In the genomic region with DNA sequence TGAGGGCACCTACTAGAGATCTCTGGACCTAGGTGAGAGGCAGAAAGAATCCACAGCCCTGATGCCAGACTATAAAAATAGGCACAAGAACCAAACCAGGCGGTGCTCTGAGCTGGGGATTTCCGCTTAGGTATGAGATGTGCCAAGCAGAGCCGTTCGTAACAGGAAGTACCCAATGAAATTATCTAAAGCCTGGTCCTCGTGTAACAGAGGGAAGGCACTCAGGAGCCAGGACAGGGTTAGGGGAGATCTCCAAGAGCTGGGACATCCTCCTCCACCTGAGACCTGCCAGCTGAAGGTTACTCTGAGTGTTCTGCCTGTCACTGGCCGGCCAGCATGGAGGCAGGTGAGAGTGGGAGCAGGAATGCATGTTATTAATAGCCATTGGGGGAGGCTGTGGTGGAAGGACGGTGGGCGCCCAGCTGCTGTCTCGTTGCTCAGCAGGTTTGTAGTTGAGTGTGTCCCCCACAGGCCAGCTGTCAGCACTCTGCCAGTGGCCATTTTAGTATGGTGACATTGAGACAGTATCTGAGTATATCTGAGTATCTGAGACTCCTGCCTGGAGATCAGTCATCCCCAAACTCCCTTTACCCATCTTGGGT, we compare ENCODE assay signal across 9 mouse cellular contexts. TPM values are rescaled to one million over a fixed set of nuclear protein-coding genes. Genes with fewer than 3 reads are reported as not detected.
A peak's percentile ranks its signal among the peaks of the same experiment; 100 is the strongest.
DNase-seq lines count a peak whose midpoint lies in the region; ATAC-seq lines count a peak whose summit lies in the region.
"Had no signal": no experiment of that assay in that cellular context is flagged by ENCODE, and none has a peak within 500 bp of the region (broad histone marks: within the 10 kb centered on the region; RNA-seq: fewer than 3 reads in every experiment).

No protein-coding gene starts in this region.

- no peaks in the 10 kb centered on the region for H3K27me3 ChIP-seq in limb, embryonic 12.5 days
- H3K27me3 ChIP-seq in limb, embryonic 10.5 days (ENCODE audit: low read depth, poor library complexity, severe bottlenecking), result no peaks in the 10 kb centered on the region
- H3K27me3 ChIP-seq in hindbrain, embryonic 12.5 days, result no peaks in the 10 kb centered on the region
- H3K27me3 ChIP-seq: liver, embryonic 15.5 days had no signal

- peaks cover 21% of the 10 kb centered on the region for H3K4me1 ChIP-seq in limb, embryonic 12.5 days (replicated peaks)
- peaks cover 22% of the 10 kb centered on the region for H3K4me1 ChIP-seq in limb, embryonic 10.5 days
- peaks cover 30% of the 10 kb centered on the region for H3K4me1 ChIP-seq in hindbrain, embryonic 12.5 days
- H3K4me1 ChIP-seq: liver, embryonic 15.5 days had no signal

- H3K4me3 ChIP-seq in limb, embryonic 12.5 days (replicated peaks), result no peak overlapping the region
- no peak overlapping the region for H3K4me3 ChIP-seq in limb, embryonic 10.5 days
- H3K4me3 ChIP-seq in hindbrain, embryonic 12.5 days, result no peak overlapping the region
- H3K4me3 ChIP-seq: liver, embryonic 15.5 days had no signal

- H3K9ac ChIP-seq in limb, embryonic 12.5 days (replicated peaks), result no peak overlapping the region
- H3K9ac ChIP-seq in hindbrain, embryonic 12.5 days, result no peak overlapping the region
- H3K9ac ChIP-seq: liver, embryonic 15.5 days had no signal

- H3K27ac ChIP-seq in limb, embryonic 12.5 days, result peak overlapping the region; percentile 79
- no peak overlapping the region; the same call in 1 of the 2 replicates for H3K27ac ChIP-seq in limb, embryonic 10.5 days
- peak overlapping the region; percentile 52; the same call in 1 of the 2 replicates for H3K27ac ChIP-seq in hindbrain, embryonic 12.5 days
- H3K27ac ChIP-seq: liver, embryonic 15.5 days had no signal

- 70% methylated on average over 9 of the region's 9 CpGs for WGBS in limb, embryonic 12.5 days
- 89% methylated on average over 9 of the region's 9 CpGs for WGBS in limb, embryonic 10.5 days
- 71% methylated on average over 9 of the region's 9 CpGs for WGBS in hindbrain, embryonic 12.5 days

- DNase-seq in cerebellum, adult 8-10 months, result peak; percentile 45
- DNase-seq in cerebellum, postnatal 14 days, result no peak
- DNase-seq in limb, embryonic 10.5 days (ENCODE audit: low spot score), result no peak
- DNase-seq in skeletal muscle tissue, adult 2 months (ENCODE audit: low read depth, low spot score), result peak; percentile 54
- no peak for DNase-seq in urinary bladder, postnatal 4 days (ENCODE audit: low spot score in 2 of 2)
- no peak for DNase-seq in retina, embryonic 14.5 days (ENCODE audit: low spot score)

- no peak for ATAC-seq in limb, embryonic 12.5 days (ENCODE audit: insufficient number of reproducible peaks, insufficient read depth, low FRiP score, low TSS enrichment, low read depth)
- no peak for ATAC-seq in hindbrain, embryonic 12.5 days (ENCODE audit: low FRiP score)

- no peaks in the 10 kb centered on the region for H3K9me3 ChIP-seq in limb, embryonic 12.5 days
- no peaks in the 10 kb centered on the region for H3K9me3 ChIP-seq in limb, embryonic 10.5 days (replicated peaks)
- no peaks in the 10 kb centered on the region for H3K9me3 ChIP-seq in hindbrain, embryonic 12.5 days (replicated peaks)
- H3K9me3 ChIP-seq: liver, embryonic 15.5 days had no signal

- no peak overlapping the region for H3K4me2 ChIP-seq in limb, embryonic 12.5 days
- H3K4me2 ChIP-seq in hindbrain, embryonic 12.5 days (replicated peaks), result no peak overlapping the region
- H3K4me2 ChIP-seq: liver, embryonic 15.5 days had no signal

- H3K36me3 ChIP-seq in limb, embryonic 12.5 days, result peaks cover 21% of the 10 kb centered on the region
- H3K36me3 ChIP-seq in limb, embryonic 10.5 days, result peaks cover 34% of the 10 kb centered on the region
- H3K36me3 ChIP-seq in hindbrain, embryonic 12.5 days, result peaks cover 7% of the 10 kb centered on the region; the same call in 1 of the 2 replicates
- H3K36me3 ChIP-seq: liver, embryonic 15.5 days had no signal

RNA-seq across cellular contexts. Expression of gene Mtss1l, which starts 17.7 kb away (rescaled TPM):
- 11.8 and 19.2 TPM in 2 replicates for polyA plus RNA-seq in limb, embryonic 12.5 days (2016; fragmentation: Nextera tagmentation; extraction: Ambion mirVana)
- polyA plus RNA-seq in limb, embryonic 10.5 days (2016; fragmentation: Nextera tagmentation; extraction: Ambion mirVana), result 7.8 and 8.8 TPM in 2 replicates
- polyA plus RNA-seq in hindbrain, embryonic 12.5 days (2016; fragmentation: Nextera tagmentation; extraction: Ambion mirVana), result 21.6 and 23.3 TPM in 2 replicates

Comparison
In these comparisons a context has a peak if more than half of its experiments do, and no peak if none do; other contexts are left out.
1. DNase-seq: peak in cerebellum, adult 8-10 months (single experiment) and skeletal muscle tissue, adult 2 months (single experiment); none in cerebellum, postnatal 14 days (0 of 2), limb, embryonic 10.5 days (single experiment), urinary bladder, postnatal 4 days (0 of 2) and retina, embryonic 14.5 days (single experiment).